Mouse (Mus musculus) liver, embryonic 14.5 days (tissue): ENCODE results near the gene Pcnx2.

Source experiments
- CTCF ChIP-seq: IDR thresholded peaks from 2 replicates; pipeline ENCODE4 v1.5.1; 2016; ENCODE audit warnings: antibody characterized with exemption, low read depth, control low read depth
- EP300 ChIP-seq: IDR thresholded peaks from 2 replicates; pipeline ENCODE4 v1.6.1; 2016; ENCODE audit warnings: antibody characterized with exemption, low read depth

DNA sequence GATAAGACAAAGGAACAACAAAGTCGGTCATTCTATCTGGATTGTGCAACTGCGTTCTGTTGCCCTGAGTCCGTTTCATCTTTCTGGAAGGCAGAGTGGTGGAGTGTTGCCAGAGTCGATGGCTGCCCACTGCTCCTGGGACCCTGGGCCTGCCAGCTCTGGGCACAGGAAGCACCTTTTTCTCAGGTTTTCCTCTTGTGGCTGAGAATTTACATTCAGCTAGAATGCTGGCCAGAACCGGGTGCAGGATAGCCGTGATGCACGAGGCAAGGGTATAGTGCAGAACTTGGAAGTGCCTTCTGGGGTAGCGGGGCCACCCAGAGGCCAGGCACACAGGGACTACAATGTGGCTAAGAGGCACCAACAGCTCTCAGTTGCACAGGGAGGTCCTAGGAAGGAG, 155.7 kb downstream of the Pcnx2 start:
- TF ChIP-seq CTCF (no peak), EP300 (no peak)
